In genomic region chr2:38346881-38347764, GRCm38 (mm10) we compare ENCODE assay signal across 10 mouse cellular contexts. TPM values are rescaled to one million over a fixed set of nuclear protein-coding genes. Genes with fewer than 3 reads are reported as not detected.
DNase-seq lines count a peak whose midpoint lies in the region; ATAC-seq and TF ChIP-seq lines count a peak whose summit lies in the region.
"Had no signal": no experiment of that assay in that cellular context is flagged by ENCODE, and none has a peak within 500 bp of the region (broad histone marks: within the 10 kb centered on the region; RNA-seq: fewer than 3 reads in every experiment).

No protein-coding gene starts in this region.

- peak; percentile 14 for DNase-seq in lung, adult 2 months
- no peak for DNase-seq in lung, adult 18-20 months
- DNase-seq in adrenal gland, postnatal 10 days = no peak
- no peak for DNase-seq in yolk sac, embryonic 10.5 days (ENCODE audit: low spot score)
- no peak for DNase-seq in ovary, postnatal 10 days (ENCODE audit: low spot score)
- DNase-seq: cerebellum, adult 18-20 months had no signal

- no peaks in the 10 kb centered on the region for H3K36me3 ChIP-seq in forebrain, embryonic 15.5 days
- no peaks in the 10 kb centered on the region for H3K36me3 ChIP-seq in liver, embryonic 16.5 days (ENCODE audit: control insufficient read depth, insufficient read depth)

- peaks cover 4% of the 10 kb centered on the region; the same call in 1 of the 2 replicates for H3K27me3 ChIP-seq in forebrain, embryonic 15.5 days
- H3K27me3 ChIP-seq in liver, embryonic 16.5 days (ENCODE audit: control insufficient read depth, insufficient read depth, low read depth, low read length) = peaks cover 90% of the 10 kb centered on the region

- peak overlapping the region; percentile 93 for H3K9ac ChIP-seq in forebrain, embryonic 15.5 days (replicated peaks)
- no peak overlapping the region for H3K9ac ChIP-seq in liver, embryonic 16.5 days (ENCODE audit: low read depth, low read length)

- ATAC-seq in forebrain, embryonic 15.5 days (replicated peaks) = no peak
- no peak for ATAC-seq in liver, embryonic 16.5 days (ENCODE audit: low read depth)

- H3K4me1 ChIP-seq in lung, adult 2 months (ENCODE audit: control insufficient read depth, insufficient read depth, low read length) = peaks cover 4% of the 10 kb centered on the region
- peaks cover 67% of the 10 kb centered on the region for H3K4me1 ChIP-seq in forebrain, embryonic 15.5 days
- H3K4me1 ChIP-seq in liver, embryonic 16.5 days (ENCODE audit: control insufficient read depth, low read depth, low read length) = peaks cover 8% of the 10 kb centered on the region

- no peaks in the 10 kb centered on the region for H3K9me3 ChIP-seq in forebrain, embryonic 15.5 days
- no peaks in the 10 kb centered on the region for H3K9me3 ChIP-seq in liver, embryonic 16.5 days (replicated peaks; ENCODE audit: control insufficient read depth, low read length)

- H3K4me3 ChIP-seq in lung, adult 2 months (replicated peaks; ENCODE audit: extremely low read depth, low read depth, low read length) = no peak overlapping the region
- H3K4me3 ChIP-seq in forebrain, embryonic 15.5 days = peak overlapping the region; percentile 49
- H3K4me3 ChIP-seq in liver, embryonic 16.5 days (ENCODE audit: low read depth, low read length) = no peak overlapping the region

- H3K4me2 ChIP-seq in forebrain, embryonic 15.5 days (replicated peaks) = peak overlapping the region; percentile 86
- H3K4me2 ChIP-seq in liver, embryonic 16.5 days (ENCODE audit: low read depth, low read length) = peak overlapping the region; percentile 33; the same call in 1 of the 2 replicates

- TF ChIP-seq POLR2A in lung, adult 2 months (IDR thresholded peaks at IDR 0.05; ENCODE audit: borderline replicate concordance, extremely low read depth, low read depth, low read length) = no peak

- WGBS in lung, adult 2 months = 4% methylated on average over 15 of the region's 15 CpGs
- 6% methylated on average over 15 of the region's 15 CpGs for WGBS in forebrain, embryonic 15.5 days
- WGBS in liver, embryonic 16.5 days (ENCODE audit: insufficient replicate concordance) = 1% methylated on average over 15 of the region's 15 CpGs

- no peak for TF ChIP-seq CTCF in lung, adult 2 months (IDR thresholded peaks at IDR 0.05; ENCODE audit: insufficient read depth, low read length)

- H3K27ac ChIP-seq in forebrain, embryonic 15.5 days (replicated peaks) = peak overlapping the region; percentile 96
- no peak overlapping the region for H3K27ac ChIP-seq in liver, embryonic 16.5 days (ENCODE audit: low read length)
- H3K27ac ChIP-seq: stomach, postnatal 0 days had no signal

RNA-seq across cellular contexts. Expression of gene Lhx2, which starts 8.0 kb away (rescaled TPM):
- not detected in 2 replicates for polyA plus RNA-seq in lung, adult 2 months (2012; rRNA removed)
- polyA plus RNA-seq in forebrain, embryonic 15.5 days (2015; fragmentation: Nextera tagmentation; extraction: Ambion mirVana) = 91.0 and 111 TPM in 2 replicates
- 1.1 and 1.8 TPM in 2 replicates for polyA plus RNA-seq in liver, embryonic 16.5 days (2015; fragmentation: Nextera tagmentation; extraction: Ambion mirVana)
- total RNA-seq in adrenal gland, postnatal 10 days (2021) = 1 to 10 TPM in 1 of 2 experiments, under 1 TPM in 1; 0.91 to 1.5 TPM
- polyA plus RNA-seq: large intestine, adult 2 months; stomach, postnatal 0 days had no signal

RNA-seq across cellular contexts. Expression of gene Dennd1a, which starts 59.9 kb away (rescaled TPM):
- polyA plus RNA-seq in lung, adult 2 months (2012; rRNA removed) = 19.2 and 20.8 TPM in 2 replicates
- polyA plus RNA-seq in forebrain, embryonic 15.5 days (2015; fragmentation: Nextera tagmentation; extraction: Ambion mirVana) = 18.1 and 19.2 TPM in 2 replicates
- polyA plus RNA-seq in liver, embryonic 16.5 days (2015; fragmentation: Nextera tagmentation; extraction: Ambion mirVana) = 7.1 and 7.9 TPM in 2 replicates
- total RNA-seq in adrenal gland, postnatal 10 days (2021) = 10 to 100 TPM; 16.7 to 25.0 TPM

Comparison
In these comparisons a context has a peak if more than half of its experiments do, and no peak if none do; other contexts are left out.
1. RNA of gene Lhx2, which starts 8.0 kb away (polyA plus RNA-seq): 91.0 to 111 TPM in forebrain, embryonic 15.5 days; 1.1 to 1.8 TPM in liver, embryonic 16.5 days and not detected in lung, adult 2 months; every median in the first group is over 10 times any median in the second.